Mouse (Mus musculus) neutrophil, adult 5-6 weeks (primary cell): ENCODE measurements around the gene Aox2. TPM values are rescaled to one million over a fixed set of nuclear protein-coding genes. Genes with fewer than 3 reads are reported as not detected.

Experiments
- ATAC-seq: fragments of 151-379, 151-347 bp; 2 replicates; pipeline ENCODE4 v1.8.0; 2017; ENCODE audit warnings: mild to moderate bottlenecking, moderate TSS enrichment; ENCODE audit not compliant: insufficient number of reproducible peaks, poor library complexity, low FRiP score, severe bottlenecking; ENCODE audit errors: extremely low read depth
- total RNA-seq: library from RNA; stranded (forward); fragments of 200-1000 nt; gene quantifications from 2 replicates; pipeline ENCODE4 v1.2.3, GENCODE M21; 2017

Aox2 gene
- total RNA-seq, 1 experiment from 2014 or later, result not detected

- ATAC-seq, result peak; percentile 86
Measured at GRCm38 (mm10) chr1:58423371-58424248, 145.5 kb downstream of the Aox2 start, which contains the start of gene Clk1. Gene Clk1 (minus strand): TSS chr1:58424066.

GRCm38 (mm10) chr1:58424551-58424950 lies 146.4 kb downstream of the Aox2 start:
- no peak for ATAC-seq

Other genes with a start within 250 kb of the Aox2 start
- gene Aox1, start 248.4 kb upstream of the Aox2 start, total RNA-seq, result 0.23 TPM in 1 of 2 replicates, not detected in the other
- 0.61 TPM in 1 of 2 replicates, not detected in the other for gene Aox3, start 165.2 kb upstream of the Aox2 start, total RNA-seq
- not detected in 2 replicates for gene Aox4, start 67.9 kb upstream of the Aox2 start, total RNA-seq
- 102 and 104 TPM in 2 replicates for gene Bzw1, start 114.6 kb downstream of the Aox2 start, total RNA-seq
- 1,441 and 1,572 TPM in 2 replicates for gene Clk1, start 145.7 kb downstream of the Aox2 start, total RNA-seq
- 9.5 and 14.1 TPM in 2 replicates for gene Nif3l1, start 166.8 kb downstream of the Aox2 start, total RNA-seq
- gene Ppil3, start 167.2 kb downstream of the Aox2 start, total RNA-seq, result 41.0 and 41.4 TPM in 2 replicates
- gene Orc2, start 226.8 kb downstream of the Aox2 start, total RNA-seq, result 23.6 and 25.3 TPM in 2 replicates